Mouse (Mus musculus) left cerebral cortex, adult 8-10 months (tissue): ENCODE results near the gene Gchfr. TPM values are rescaled to one million over a fixed set of nuclear protein-coding genes. Genes with fewer than 3 reads are reported as not detected.

Source experiments
- DNase-seq, 2 experiments: peaks; one replicate each; pipeline ENCODE4 v3.0.0; 2022; ENCODE audit warnings: low spot score in 2 of 2
- total RNA-seq, 4 experiments: library from RNA; stranded (reverse); gene quantifications; 2 replicates each; pipeline ENCODE4 v1.2.4; 2022

The Gchfr gene
- total RNA-seq, 4 experiments from 2014 or later: not detected

DNA sequence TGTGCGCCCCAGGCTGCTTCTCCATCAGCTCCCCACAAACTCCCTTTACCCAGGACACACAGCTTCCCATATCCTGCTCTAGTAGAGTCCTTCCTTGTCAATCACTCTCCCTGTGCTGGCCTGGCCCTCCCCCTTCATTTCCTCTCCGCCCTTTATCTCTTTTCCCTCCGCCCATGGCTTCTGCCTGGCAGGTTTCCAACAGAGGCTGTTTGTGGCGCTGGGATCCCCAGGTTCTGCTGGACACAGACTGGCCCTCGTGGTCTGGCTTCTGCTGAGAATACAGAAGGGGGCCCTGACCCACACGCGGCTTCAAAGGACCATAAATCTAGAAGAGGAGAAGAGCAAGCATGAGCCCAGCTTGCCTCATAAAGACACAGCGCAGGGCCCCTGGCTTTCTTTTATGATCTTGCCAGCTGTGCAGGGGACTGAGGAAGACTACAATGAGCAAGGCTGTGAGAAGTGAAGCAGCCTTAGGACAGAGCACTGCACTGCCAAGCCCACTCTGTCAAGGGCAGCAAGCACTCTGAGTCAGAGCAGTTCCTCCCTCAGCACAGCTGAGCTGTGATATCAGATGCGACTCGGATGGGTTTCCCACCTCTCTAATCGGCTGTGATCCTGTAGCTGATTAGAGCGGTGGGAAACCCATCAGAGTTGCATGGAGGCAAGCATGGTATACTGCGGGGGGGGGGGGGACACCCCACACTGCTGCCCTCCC, 5.4 kb downstream of the Gchfr start:
- no peak for DNase-seq

DNA sequence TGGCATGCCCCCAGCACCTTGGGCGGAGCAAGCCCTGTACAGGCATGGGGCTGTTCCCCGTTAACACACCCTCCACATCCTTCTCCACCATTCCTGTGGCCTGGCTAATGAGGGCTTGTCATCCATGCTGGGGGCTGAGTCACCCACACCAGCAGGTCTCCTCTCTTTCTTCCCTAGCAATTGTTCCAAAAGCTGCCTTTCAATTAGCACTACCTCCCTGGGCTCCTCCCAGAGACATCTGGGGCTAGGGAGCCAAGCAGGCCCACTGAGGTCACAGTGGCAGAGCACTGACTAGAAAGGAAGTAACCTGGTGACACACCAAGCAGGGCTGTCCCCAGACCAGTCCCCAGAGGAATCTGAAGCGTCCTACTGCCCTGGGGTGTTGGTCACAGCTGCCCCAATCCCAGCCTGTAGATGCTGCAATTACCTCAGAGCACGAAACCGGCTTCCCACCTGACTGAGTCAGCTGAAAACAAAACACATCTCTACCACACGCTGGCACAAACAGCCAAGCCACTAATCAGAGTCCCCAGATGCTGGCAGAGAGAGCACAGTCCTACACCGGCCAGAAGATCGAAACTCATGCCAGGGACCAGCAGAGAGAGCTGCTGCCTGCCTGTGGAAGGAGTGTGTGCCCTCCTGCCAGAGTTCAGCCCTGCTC, 6.5 kb downstream of the Gchfr start, which contains the start of gene Gm14137:
Gene Gm14137, plus strand, starts transcription at position 519 of the 661 bp plus-strand sequence.
- no peak for DNase-seq

DNA sequence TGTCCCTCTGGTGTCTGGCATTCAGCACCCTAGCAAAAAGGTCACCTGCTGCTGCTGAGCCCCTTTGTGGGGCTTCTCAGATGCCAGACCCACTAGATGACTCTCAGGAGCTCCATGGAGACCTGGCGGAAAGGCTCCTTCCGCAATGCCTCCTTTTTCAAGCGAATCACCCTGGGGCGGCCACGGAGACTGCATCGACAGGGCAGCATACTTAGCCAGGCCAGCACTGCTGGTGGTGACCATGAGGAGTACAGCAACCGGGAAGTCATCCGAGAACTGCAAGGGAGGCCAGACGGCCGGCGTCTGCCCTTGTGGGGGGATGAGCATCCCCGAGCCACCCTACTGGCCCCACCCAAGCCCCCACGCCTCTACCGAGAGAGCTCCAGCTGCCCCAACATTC, 7.3 kb downstream of the Gchfr start:
- no peak for DNase-seq

DNA sequence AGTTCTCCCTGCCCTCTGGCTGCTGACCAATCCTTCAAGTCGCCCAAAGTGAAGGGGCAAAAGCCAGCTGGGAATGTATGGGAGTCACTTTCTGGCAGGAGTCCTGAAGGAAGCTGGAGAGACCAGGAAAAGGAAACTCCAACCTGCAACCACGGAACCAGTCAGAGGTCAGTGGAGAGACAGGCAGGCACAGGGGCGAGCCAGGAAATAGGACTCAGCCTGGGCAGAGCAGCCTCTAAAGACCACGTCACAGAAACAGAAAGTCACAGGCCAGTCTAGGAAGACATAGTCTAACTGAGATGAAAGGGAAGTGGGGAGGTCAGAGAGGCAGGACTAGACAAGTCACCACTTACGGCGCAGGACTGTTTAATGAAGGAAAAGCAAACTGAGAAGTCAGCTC, 8.0 kb downstream of the Gchfr start:
- no peak for DNase-seq

DNA sequence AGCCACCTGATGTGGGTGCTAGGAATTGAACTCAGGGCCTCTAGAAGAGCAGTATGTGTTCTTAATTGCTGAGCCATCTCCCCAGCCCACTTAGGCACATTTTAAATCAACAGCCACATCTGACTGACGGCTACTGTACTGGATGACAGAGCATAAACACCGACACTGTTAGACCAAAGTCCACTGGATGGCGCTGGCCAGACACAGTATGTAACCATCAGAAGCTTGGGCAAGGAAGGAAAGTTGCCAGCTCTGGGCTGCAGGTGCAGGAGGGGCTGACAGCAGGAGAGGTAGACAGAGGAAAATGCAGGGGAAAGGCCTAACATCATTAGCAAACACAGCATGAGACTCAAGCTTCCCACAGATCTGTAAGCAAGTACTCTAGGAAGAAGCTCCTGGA, 9.2 kb downstream of the Gchfr start:
- DNase-seq: no peak

DNA sequence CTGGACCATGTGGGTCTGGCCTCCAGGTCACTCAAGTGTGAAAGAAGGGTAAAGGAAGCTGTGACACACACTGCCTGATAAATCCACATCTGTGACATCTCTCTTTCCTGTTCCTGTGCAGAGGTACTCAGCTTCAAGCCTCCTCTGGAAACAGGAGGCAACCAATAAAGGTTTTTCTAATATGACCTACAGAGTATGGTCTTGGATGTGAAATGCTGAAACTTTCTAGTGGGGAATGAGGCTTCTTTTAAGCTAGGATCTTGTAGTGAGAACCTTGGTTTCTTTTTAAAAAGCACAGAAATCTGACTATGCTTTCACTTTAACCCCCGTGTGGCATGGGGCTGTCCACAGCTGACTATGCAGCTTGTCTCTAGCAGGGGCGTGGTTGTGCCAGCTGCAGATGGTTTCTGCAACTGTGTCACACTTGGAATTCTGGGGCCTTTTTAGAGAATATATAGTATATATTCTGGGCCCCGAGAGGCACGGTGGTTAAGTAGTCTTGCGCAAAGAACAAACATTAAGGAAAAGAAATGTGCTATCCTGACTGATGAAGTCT, 9.9 kb downstream of the Gchfr start:
- no peak for DNase-seq

DNA sequence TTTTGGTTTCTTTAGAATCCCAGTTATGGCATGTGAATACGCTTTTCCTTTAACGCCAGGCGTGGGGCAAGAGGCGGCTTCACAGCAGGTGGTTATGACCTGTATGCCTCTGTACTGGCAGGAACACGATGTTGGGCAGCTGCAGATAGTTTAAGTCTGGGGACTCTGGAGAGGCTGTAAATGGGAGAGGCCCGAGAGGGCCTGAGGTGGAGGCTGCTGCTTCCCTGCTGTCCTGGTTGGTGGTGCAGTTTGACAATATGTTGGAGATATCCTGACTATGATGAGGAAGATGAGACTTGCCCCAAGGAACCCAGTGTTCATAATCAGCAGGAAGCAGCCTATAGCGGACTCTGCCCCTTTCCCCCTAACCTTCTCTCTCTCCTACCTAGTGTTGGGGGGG, 15.3 kb downstream of the Gchfr start:
- no peak for DNase-seq

DNA sequence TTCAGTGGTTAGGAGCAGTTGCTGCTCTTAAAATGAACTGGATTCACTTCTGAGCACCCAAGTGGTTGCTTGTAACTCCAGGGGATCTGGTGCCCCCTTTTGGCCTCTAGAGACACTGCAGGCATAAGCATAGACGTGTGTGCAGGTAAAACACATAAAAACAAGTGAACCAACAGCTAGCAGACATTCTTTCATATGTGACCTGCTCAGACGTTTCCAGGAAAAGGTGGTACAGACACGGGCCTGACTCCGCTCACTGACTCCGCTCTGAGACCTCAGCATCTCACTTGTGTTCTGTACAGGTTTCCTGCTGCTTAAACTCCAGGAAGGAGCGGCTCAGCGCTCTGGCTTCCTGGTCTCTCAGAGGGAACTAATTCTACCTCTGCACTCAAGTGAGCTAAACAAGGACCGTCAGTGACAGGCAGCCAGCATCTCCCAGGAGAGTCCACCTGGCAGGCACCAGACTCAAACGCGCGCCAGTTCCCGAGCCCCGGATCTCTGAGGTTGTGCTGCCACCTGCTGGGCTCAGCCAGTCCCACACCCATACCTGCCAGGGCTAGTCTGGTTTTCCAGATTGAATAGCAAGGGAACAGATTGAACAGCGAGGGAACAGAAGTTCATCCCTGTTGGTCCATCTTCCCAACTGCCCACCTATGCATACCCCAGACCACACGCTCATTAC, 21.6 kb downstream of the Gchfr start:
- peak; percentile 56 to 76 for DNase-seq

DNA sequence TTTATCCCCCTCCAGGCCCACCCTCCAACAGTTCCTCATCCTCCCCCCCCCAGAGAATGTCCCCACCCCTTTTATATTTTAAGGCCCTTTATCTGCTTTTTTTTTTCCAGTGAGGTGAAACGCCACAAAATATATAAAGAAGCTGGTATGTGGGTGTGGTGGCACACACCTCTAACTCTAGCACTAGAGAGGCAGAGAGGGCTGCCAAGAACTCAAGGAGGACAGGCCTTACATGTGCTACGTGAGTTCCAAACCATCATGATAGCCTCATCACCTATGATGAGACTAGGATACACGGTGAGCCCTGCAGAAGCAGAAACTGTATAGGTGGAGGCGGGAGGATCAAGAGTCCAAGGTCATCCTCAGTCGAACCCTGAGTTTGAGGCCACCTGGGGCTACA, 23.4 kb downstream of the Gchfr start:
- DNase-seq: no peak

DNA sequence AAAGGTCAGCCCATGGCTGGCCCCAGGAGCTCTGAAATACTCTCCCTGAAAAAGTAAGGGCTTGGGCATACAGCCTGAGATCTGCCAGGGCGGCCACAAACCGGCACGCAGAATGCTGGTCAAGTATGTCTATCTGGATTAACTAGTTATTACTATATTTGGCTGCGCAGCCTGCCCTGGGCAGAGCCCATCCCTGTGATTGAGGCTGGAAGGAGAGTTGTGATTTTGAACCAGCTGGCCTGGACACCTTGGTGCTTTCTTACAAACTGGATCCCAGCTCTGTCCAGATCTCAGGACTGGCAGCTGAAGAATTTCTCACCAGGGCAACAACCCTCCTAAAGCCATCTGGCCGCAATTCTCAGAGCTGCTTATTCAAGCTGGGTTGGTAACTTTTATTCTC, 26.6 kb downstream of the Gchfr start:
- no peak for DNase-seq

DNA sequence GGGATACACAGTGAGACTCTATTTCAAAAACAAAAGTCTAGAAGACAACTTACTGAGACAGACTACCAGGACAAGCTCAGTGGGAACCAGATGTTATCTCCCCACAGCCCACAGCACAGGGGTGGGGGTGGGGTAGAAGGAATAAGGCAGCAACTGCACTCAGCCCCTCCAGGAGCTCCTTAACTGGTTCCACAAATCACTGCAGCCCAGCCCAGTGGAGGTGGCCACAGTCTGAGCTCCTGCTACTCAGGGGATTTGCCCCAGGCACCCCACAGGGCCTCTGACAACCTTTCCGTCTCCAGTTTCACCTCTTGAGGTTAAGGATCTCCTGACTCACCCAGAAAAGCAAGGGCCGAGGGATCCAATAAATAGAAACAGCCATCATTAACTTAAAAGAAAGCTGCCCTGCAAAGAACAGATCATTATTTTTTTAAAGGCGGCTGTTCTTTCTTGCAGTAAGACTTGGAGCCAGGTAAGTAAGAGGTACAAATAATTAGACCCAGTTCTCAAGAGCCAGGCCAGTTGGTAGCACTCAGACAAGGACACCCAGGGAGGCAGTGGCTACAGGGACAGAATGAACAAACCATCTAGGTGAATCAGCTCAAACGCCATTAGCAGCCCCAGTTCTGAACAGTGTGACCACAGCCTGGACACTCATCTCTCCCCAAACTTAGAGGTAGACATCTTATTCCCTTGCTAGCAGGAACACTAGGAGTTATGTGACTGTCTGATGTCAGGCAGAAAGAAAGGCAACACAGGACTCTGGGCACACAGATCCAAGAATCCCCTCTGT, 28.9 kb downstream of the Gchfr start:
- DNase-seq: no peak

DNA sequence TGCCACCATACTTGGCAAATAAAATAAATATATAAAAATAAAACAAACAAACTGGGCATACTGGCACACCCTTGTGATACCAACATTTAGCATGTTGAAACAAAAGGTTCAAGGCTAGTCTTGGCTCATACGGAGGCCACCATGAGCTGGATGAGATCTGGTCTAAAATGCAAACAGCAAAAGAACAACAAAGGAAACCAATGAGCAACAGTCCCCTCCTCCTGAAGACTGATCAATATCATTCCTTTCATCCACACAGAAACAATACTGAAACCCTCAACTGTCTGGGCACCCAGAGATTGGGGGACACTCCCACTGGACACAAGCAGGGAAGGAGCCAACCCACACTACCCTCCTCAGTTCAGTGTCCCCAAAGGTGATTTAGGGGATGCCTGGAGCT, 29.9 kb downstream of the Gchfr start:
- DNase-seq: no peak

DNA sequence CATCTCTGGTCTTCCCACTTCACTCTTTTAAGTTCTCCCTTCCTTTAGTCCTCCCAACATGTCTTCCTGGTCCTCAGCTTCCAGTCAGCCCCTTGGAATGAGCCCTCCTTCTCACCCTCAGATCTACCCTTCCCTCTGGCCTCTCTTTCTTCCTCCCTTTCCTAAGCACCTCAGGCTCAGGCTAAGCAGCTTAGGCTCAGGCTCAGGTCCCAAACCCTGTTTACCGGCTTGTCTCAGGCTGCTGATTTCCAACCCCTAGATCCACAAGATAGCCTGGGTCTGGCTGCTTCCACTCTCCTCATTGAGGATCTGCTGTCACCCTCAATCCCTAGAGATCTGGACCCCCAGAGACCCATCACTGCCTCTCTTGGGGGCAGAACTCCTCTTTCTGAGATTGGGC, 30.5 kb downstream of the Gchfr start:
- DNase-seq: no peak

DNA sequence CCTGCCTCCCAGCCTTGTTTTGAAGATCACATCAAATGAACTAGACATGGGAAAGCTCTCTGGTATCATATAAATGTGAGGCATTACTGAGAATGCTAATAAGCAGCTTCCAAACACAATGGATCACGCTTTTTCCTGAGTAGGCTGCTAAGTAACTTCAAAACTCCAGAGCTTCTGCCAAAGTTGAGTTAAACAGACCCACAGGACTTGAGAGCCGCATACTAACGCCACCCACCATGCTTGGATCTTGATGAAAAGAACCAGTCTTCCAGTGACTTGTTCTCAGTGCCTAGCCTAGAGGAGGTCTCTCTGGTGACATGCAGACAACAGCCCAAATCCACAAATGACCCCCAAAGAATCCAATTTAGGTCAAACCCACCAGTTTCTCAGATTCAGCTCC, 31.4 kb downstream of the Gchfr start:
- no peak for DNase-seq

DNA sequence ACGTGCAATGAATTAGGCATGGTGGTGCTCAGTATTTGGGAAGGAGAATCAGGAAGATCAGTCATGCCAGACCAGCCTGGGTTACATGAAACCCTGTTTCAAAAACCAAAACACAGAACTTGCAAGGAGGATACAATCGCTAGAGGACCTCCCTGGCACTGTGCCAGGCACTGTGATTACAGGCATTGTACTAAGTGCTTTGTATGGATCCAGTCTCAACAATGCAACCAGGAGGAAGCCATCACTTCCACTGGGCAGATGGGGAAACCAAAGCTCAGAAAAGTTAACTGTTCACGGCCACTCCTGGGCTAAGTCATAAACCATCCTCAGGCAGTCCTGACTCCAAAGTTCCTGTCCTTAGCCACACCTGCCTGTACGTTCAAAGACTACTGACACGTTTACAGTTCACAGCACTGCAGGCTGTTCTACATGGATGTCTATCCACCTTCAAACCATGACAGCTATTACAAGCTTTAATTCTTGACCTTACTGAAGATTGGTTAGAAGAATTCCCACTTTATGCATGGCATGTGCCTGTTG, 35.4 kb downstream of the Gchfr start:
- no peak for DNase-seq

DNA sequence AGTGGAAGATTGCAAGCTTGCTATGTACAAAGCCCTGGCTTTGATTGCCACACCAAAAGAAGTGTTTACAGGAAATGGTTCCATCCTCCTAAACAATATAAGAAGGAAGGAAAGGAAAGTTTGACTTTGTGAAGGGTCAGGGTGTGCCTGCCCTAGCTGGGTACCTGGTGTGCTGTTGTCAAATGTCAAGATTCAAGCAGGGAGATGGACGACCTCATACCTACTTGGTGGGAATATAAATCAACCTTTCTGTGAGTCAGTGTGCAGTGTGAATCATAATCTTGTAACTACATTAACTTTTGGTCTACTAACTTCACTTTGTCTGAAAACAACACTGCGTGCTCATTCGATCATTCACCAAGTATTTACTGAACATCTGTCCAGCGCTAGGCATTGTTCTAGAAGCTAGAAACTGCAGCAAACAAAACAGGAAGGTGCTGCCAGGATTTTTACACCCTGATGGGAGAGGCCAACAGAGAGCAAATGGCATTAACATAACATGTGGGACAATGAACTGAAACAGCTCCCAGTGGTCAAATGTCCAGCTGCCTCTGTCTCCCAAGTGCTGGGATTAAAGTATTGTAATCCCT, 36.4 kb downstream of the Gchfr start:
- DNase-seq: no peak

DNA sequence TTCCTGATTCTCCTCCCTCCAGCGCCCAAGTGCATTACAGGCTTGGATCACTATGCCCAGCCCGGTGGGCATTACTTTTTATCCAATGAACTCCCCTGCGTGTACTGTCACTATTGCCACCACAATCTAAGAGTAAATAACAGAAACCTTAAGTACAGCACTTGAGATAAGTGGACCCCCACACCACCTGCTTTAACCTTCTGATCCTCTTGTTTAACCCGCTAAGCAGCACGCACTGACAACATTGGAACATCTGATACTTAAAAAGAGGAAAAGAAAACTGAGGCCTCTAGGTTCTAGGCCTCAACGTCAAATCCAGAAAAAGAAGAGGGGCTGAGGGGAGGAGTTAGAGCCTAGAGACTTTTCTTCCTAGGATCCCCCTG, 40.4 kb downstream of the Gchfr start:
- no peak for DNase-seq

DNA sequence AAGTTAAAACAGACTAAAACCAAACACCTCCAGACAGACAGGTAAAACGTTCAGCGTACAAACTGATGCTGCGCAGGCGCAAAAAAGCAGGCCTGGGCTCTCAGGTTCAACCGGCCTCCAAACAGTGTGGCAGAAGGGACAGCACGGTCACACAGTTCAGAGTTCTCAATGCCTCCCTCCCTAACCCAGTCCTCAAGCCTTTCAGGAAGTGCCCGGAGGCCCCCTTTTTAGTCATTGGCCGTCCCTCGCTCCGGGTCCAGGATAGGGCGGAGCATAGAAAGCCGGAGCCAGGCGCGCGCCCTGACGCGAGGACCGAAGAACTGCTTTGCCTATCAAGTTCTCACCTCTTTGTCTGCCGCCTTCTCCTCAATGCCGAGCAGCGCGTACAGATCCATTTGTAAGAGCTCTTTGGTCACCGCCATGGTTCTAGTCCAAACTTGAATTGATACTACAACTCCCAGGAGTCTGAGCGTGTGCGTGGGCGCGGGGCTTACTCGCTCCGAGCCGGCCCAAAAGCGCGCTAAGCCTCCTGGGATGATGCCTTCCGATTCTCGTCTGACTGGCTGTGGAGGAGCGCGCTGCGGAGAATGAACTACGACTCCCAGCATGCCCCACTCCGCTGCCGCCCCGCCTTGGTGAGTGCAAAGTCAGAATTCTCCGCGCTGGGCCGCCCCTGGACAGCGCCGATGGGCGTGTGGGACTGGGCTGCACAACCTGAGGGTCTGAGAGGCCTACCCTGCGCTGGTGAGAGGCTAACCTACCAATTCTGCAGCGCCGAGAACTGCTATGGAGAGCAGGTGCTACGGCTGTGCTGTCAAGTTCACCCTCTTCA, 41.0 kb downstream of the Gchfr start, which contains the start of the genes Zfyve19 and Dnajc17:
Gene Zfyve19, plus strand, starts transcription at position 274 of the 832 bp plus-strand sequence.
Gene Dnajc17, minus strand, starts transcription at position 452 of the 832 bp plus-strand sequence.
- peak; percentile 92 to 97 for DNase-seq

DNA sequence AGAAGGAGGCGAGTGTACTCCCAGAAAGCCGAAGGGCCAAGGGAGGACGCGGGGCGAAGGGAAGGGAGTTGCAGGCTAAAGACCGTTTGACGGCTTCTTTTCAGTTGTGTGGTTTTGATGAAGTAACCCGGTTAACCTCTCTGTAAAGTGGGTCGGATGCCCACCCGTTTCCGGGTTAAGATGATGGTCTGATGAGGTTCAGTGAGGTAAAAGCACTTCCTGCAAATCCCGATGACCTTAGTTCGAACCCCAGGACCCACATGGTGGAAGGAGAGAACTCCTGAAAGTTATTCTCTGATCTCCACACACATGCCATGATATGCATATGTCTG, 41.6 kb downstream of the Gchfr start:
- DNase-seq: no peak
